Mouse (Mus musculus) myocyte (in vitro differentiated cells): ENCODE measurements at regions not wholly inside any gene's neighbourhood (a gene's known extent, or its start where the extent isn't known, plus 50 kb on each side); places are given as distances from the start of the nearest gene placed in this dataset.

Source experiments
- CEBPB ChIP-seq: IDR thresholded peaks from 2 replicates; pipeline ENCODE4 v1.6.1; 2011; ENCODE audit warnings: mild to moderate bottlenecking, moderate library complexity; ENCODE audit not compliant: poor library complexity, insufficient read depth, severe bottlenecking
- E2F4 ChIP-seq: IDR thresholded peaks from one replicate; pipeline ENCODE4 v1.6.1; 2011; ENCODE audit warnings: mild to moderate bottlenecking, control low read depth, moderate library complexity; ENCODE audit not compliant: insufficient read depth
- MAX ChIP-seq: IDR thresholded peaks from one replicate; pipeline ENCODE4 v1.6.1; 2011; ENCODE audit warnings: low read depth, mild to moderate bottlenecking, control low read depth
- MYOD1 ChIP-seq, 3 experiments: IDR thresholded peaks; one replicate each; pipeline ENCODE4 v1.6.1; 2011; ENCODE audit warnings: control low read depth in 2 of 3, low read depth in 2 of 3, mild to moderate bottlenecking in 2 of 3, moderate library complexity in 1 of 3; ENCODE audit not compliant: insufficient read length in 2 of 3, control insufficient read depth in 1 of 3
- MYOG ChIP-seq, 3 experiments: IDR thresholded peaks; one replicate each; pipeline ENCODE4 v1.6.1; 2011; ENCODE audit warnings: control low read depth in 2 of 3, low read depth in 2 of 3, mild to moderate bottlenecking in 2 of 3; ENCODE audit not compliant: insufficient read length in 2 of 3, control insufficient read depth in 1 of 3, insufficient read depth in 1 of 3
- POLR2A ChIP-seq: IDR thresholded peaks from one replicate; pipeline ENCODE4 v1.6.1; 2011; ENCODE audit warnings: low read depth, mild to moderate bottlenecking, control low read depth, moderate library complexity; ENCODE audit not compliant: insufficient read length
- POLR2AphosphoS2 ChIP-seq: IDR thresholded peaks from one replicate; pipeline ENCODE4 v1.6.1; 2011; ENCODE audit warnings: low read depth, control low read depth; ENCODE audit not compliant: insufficient read length
- REST ChIP-seq: IDR thresholded peaks from one replicate; pipeline ENCODE4 v1.6.1; 2011; ENCODE audit warnings: mild to moderate bottlenecking, control low read depth, moderate library complexity; ENCODE audit not compliant: insufficient read depth, insufficient read length
- SRF ChIP-seq: IDR thresholded peaks from one replicate; pipeline ENCODE4 v1.6.1; 2011; ENCODE audit warnings: low read depth; ENCODE audit not compliant: control insufficient read depth, insufficient read length
- TCF12 ChIP-seq: IDR thresholded peaks from one replicate; pipeline ENCODE4 v1.6.1; 2011; ENCODE audit warnings: mild to moderate bottlenecking, control low read depth; ENCODE audit not compliant: poor library complexity, insufficient read depth, severe bottlenecking
- USF1 ChIP-seq: IDR thresholded peaks from one replicate; pipeline ENCODE4 v1.6.1; 2011; ENCODE audit warnings: low read depth, mild to moderate bottlenecking, control low read depth, moderate library complexity

DNA sequence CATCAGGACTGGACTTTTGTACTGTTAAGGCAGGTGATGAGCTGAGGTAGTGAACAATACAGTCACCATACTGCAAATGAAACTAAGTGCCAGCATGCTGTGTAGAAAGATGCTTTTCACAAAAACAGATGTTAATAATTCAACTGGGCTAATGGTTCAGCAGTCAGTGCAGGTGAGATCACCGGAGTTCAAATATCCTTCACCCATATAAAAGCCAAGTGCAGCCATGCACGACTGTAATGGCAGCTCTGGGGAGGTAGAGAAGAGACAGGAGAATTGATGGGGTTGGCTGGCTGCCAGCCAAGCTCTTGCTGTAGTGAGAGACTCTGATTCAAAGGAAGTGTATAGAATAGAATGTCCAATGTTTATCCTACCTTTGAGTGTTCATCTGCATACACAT lies 214.3 kb upstream of the Fam241a start:
- no peak for TF ChIP-seq POLR2A
- TF ChIP-seq USF1, result no peak
- no peak for TF ChIP-seq E2F4
- TF ChIP-seq CEBPB, result no peak
- no peak for TF ChIP-seq TCF12
- TF ChIP-seq MAX, result no peak
- no peak for TF ChIP-seq SRF
- no peak for TF ChIP-seq REST
- no peak for TF ChIP-seq POLR2AphosphoS2
- TF ChIP-seq MYOG (IDR thresholded peaks at IDR 0.05; ENCODE audit: control insufficient read depth in 1 of 3, insufficient read depth in 1 of 3, insufficient read length in 2 of 3, low read depth in 2 of 3), result no peak
- TF ChIP-seq MYOD1 (IDR thresholded peaks at IDR 0.05; ENCODE audit: control insufficient read depth in 1 of 3, insufficient read length in 2 of 3, low read depth in 2 of 3), result no peak
